Mouse (Mus musculus): Measurements from ENCODE around the gene Rab40b. TPM values are rescaled to one million over a fixed set of nuclear protein-coding genes. Genes with fewer than 3 reads are reported as not detected.

Gene Rab40b
- polyA plus RNA-seq, 1 experiment: 0.82 TPM

Other genes with a start within 250 kb of the Rab40b start
- not detected in 2 replicates for gene Tex19.1, start 242.1 kb downstream of the Rab40b start, polyA plus RNA-seq (2012; rRNA removed)
- gene Uts2r, start 228.0 kb downstream of the Rab40b start, polyA plus RNA-seq (2012; rRNA removed): not detected in 2 replicates
- 19.4 and 24.4 TPM in 2 replicates for gene Hexdc, start 183.8 kb downstream of the Rab40b start, polyA plus RNA-seq (2012; rRNA removed)
- gene Ogfod3, start 183.5 kb downstream of the Rab40b start, polyA plus RNA-seq (2012; rRNA removed): 11.7 and 12.9 TPM in 2 replicates
- 32.6 and 33.0 TPM in 2 replicates for gene Cybc1, start 158.9 kb downstream of the Rab40b start, polyA plus RNA-seq (2012; rRNA removed)
- gene Narf, start 151.0 kb downstream of the Rab40b start, polyA plus RNA-seq (2012; rRNA removed): 18.2 and 33.3 TPM in 2 replicates
- 19.3 and 29.0 TPM in 2 replicates for gene Foxk2, start 128.3 kb downstream of the Rab40b start, polyA plus RNA-seq (2012; rRNA removed)
- gene Wdr45b, start 33.8 kb downstream of the Rab40b start, polyA plus RNA-seq (2012; rRNA removed): 37.5 and 42.5 TPM in 2 replicates
- gene Fn3krp, start 33.1 kb upstream of the Rab40b start, polyA plus RNA-seq (2012; rRNA removed): 3.5 and 3.7 TPM in 2 replicates
- gene Fn3k, start 46.7 kb upstream of the Rab40b start, polyA plus RNA-seq (2012; rRNA removed): 0.55 and 1.3 TPM in 2 replicates
- 56.3 and 59.9 TPM in 2 replicates for gene Tbcd, start 63.7 kb upstream of the Rab40b start, polyA plus RNA-seq (2012; rRNA removed)
- gene Zfp750, start 131.1 kb upstream of the Rab40b start, polyA plus RNA-seq (2012; rRNA removed): 0.02 TPM in 1 of 2 replicates, not detected in the other